Mouse (Mus musculus) embryonic fibroblast, embryonic 13.5 days (primary cell): ENCODE results near the gene Slc25a20.

Experiments
- CTCF ChIP-seq: IDR thresholded peaks from 2 replicates; pipeline ENCODE4 v1.5.1; 2011; ENCODE audit warnings: mild to moderate bottlenecking, control low read depth, low read length, moderate library complexity, borderline replicate concordance; ENCODE audit not compliant: insufficient read depth
- POLR2A ChIP-seq: IDR thresholded peaks from 2 replicates; pipeline ENCODE4 v1.6.1; 2011; ENCODE audit warnings: low read depth, mild to moderate bottlenecking, control low read depth, low read length, moderate library complexity

- TF ChIP-seq CTCF (no peak), POLR2A (no peak)
These were observed 32.1 kb downstream of the Slc25a20 start for GRCm38 (mm10) chr9:108693946-108694345.
